Mouse (Mus musculus) stomach, postnatal 0 days (tissue): ENCODE results near the gene Gm49383.
A peak's percentile ranks its signal among the peaks of the same experiment; 100 is the strongest.

ENCODE experiments used
- CTCF ChIP-seq: IDR thresholded peaks from 2 replicates; pipeline ENCODE4 v1.5.1; 2016; ENCODE audit warnings: antibody characterized with exemption, low read depth, mild to moderate bottlenecking, moderate library complexity
- EP300 ChIP-seq: optimal IDR thresholded peaks from 2 replicates; pipeline ENCODE3; 2016; ENCODE audit warnings: antibody characterized with exemption

GRCm38 (mm10) chr12:69211057-69211456 is 14.2 kb upstream of the Gm49383 start:
- TF ChIP-seq CTCF (peak; percentile 71), EP300 (no peak)
